Mouse (Mus musculus) forebrain, embryonic 10.5 days (tissue): Measurements from ENCODE around the gene Nat8f6. TPM values are rescaled to one million over a fixed set of nuclear protein-coding genes. Genes with fewer than 3 reads are reported as not detected.

ENCODE experiments used
- microRNA-seq: library from miRNA; unstranded; fragments of <30 nt; microRNA quantifications from one replicate; pipeline ENCODE4, GENCODE M21; 2017
- polyA plus RNA-seq: library from polyadenylated mRNA; unstranded; fragments of >200 nt; fragmentation: Nextera tagmentation; extraction: Ambion mirVana; gene quantifications from 2 replicates; pipeline ENCODE4 v1.2.1, GENCODE M21; 2016

Gene Nat8f6
- polyA plus RNA-seq, 1 experiment from 2014 or later, result not detected

Small RNA genes within 50 kb of the gene (microRNA-seq; reads per million reads assigned to microRNA genes)
- not detected for gene Mir6375

Other genes starting within 250 kb of the Nat8f6 start
- 12.1 and 13.5 TPM in 2 replicates for gene Alms1, start 233.4 kb downstream of the Nat8f6 start, polyA plus RNA-seq
- not detected in 2 replicates for gene Nat8f7, start 107.7 kb downstream of the Nat8f6 start, polyA plus RNA-seq
- 0.26 and 0.34 TPM in 2 replicates for gene Nat8f3, start 55.2 kb downstream of the Nat8f6 start, polyA plus RNA-seq
- not detected in 2 replicates for gene Nat8f5, start within 50 bp of the Nat8f6 start, polyA plus RNA-seq
- not detected in 2 replicates for gene Nat8, start 11.1 kb upstream of the Nat8f6 start, polyA plus RNA-seq
- gene Nat8f2, start 48.2 kb upstream of the Nat8f6 start, polyA plus RNA-seq, result not detected in 2 replicates
- 6.2 and 6.7 TPM in 2 replicates for gene Nat8f4, start 83.9 kb upstream of the Nat8f6 start, polyA plus RNA-seq
- 33.8 and 37.1 TPM in 2 replicates for gene Tprkb, start 90.9 kb upstream of the Nat8f6 start, polyA plus RNA-seq
- gene Nat8f1, start 94.7 kb upstream of the Nat8f6 start, polyA plus RNA-seq, result 5.2 and 6.4 TPM in 2 replicates
- 34.6 and 34.9 TPM in 2 replicates for gene Dusp11, start 140.7 kb upstream of the Nat8f6 start, polyA plus RNA-seq
- gene Figla, start 195.2 kb upstream of the Nat8f6 start, polyA plus RNA-seq, result not detected in 2 replicates
- gene Add2, start 207.7 kb upstream of the Nat8f6 start, polyA plus RNA-seq, result 30.7 and 36.5 TPM in 2 replicates